Mouse (Mus musculus) heart, postnatal 14 days (tissue): ENCODE results near the gene Trim43a. TPM values are rescaled to one million over a fixed set of nuclear protein-coding genes. Genes with fewer than 3 reads are reported as not detected.

Experiments
- total RNA-seq, 2 experiments: library from RNA; stranded (reverse); gene quantifications; 2 replicates each; pipeline ENCODE4 v1.2.3; 2021

Trim43a gene
- total RNA-seq, 2 experiments from 2014 or later = 0.17 to 0.22 TPM

Other genes with a start within 250 kb of the Trim43a start
- gene Snx14, start 141.9 kb upstream of the Trim43a start, total RNA-seq = 10 to 100 TPM; 27.1 to 29.1 TPM
- 1 to 10 TPM; 1.2 to 2.0 TPM for gene Gm20537, start 124.3 kb upstream of the Trim43a start, total RNA-seq
- gene Syncrip, start 98.3 kb upstream of the Trim43a start, total RNA-seq = 10 to 100 TPM; 61.2 to 62.1 TPM
- 1 to 10 TPM; 6.9 to 7.8 TPM for gene Zfp949, start 32.9 kb upstream of the Trim43a start, total RNA-seq
- 10 to 100 TPM; 15.5 to 16.0 TPM for gene Mthfsl, start 139.4 kb downstream of the Trim43a start, total RNA-seq
- 1 to 10 TPM in 1 of 2 experiments, not detected in 1; 1.0 TPM for gene Bcl2a1d, start 151.0 kb downstream of the Trim43a start, total RNA-seq